Mouse (Mus musculus) myocyte (in vitro differentiated cells): Measurements from ENCODE around the gene Anxa11. TPM values are rescaled to one million over a fixed set of nuclear protein-coding genes. Genes with fewer than 3 reads are reported as not detected.

Source experiments
- H3K27me3 ChIP-seq: one replicate; pipeline ENCODE4 v1.6.1; 2011; ENCODE audit not compliant: control insufficient read depth, insufficient read depth, insufficient read length
- H3K36me3 ChIP-seq: one replicate; pipeline ENCODE4 v1.6.1; 2011; ENCODE audit not compliant: control insufficient read depth, insufficient read depth
- H3K4me2 ChIP-seq: one replicate; pipeline ENCODE4 v1.6.1; 2011; ENCODE audit warnings: low read depth, control low read depth
- H3K4me3 ChIP-seq: one replicate; pipeline ENCODE4 v1.5.1; 2011; ENCODE audit warnings: mild to moderate bottlenecking, control low read depth, moderate library complexity
- H3K79me2 ChIP-seq: one replicate; pipeline ENCODE4 v1.6.1; 2011; ENCODE audit not compliant: control insufficient read depth, insufficient read depth
- H3ac ChIP-seq: one replicate; pipeline ENCODE4 v1.6.1; 2011; ENCODE audit not compliant: control insufficient read depth, insufficient read length
- CEBPB ChIP-seq: IDR thresholded peaks from 2 replicates; pipeline ENCODE4 v1.6.1; 2011; ENCODE audit warnings: mild to moderate bottlenecking, moderate library complexity; ENCODE audit not compliant: poor library complexity, insufficient read depth, severe bottlenecking
- E2F4 ChIP-seq: IDR thresholded peaks from one replicate; pipeline ENCODE4 v1.6.1; 2011; ENCODE audit warnings: mild to moderate bottlenecking, control low read depth, moderate library complexity; ENCODE audit not compliant: insufficient read depth
- MAX ChIP-seq: IDR thresholded peaks from one replicate; pipeline ENCODE4 v1.6.1; 2011; ENCODE audit warnings: low read depth, mild to moderate bottlenecking, control low read depth
- MYOD1 ChIP-seq, 3 experiments: IDR thresholded peaks; one replicate each; pipeline ENCODE4 v1.6.1; 2011; ENCODE audit warnings: control low read depth in 2 of 3, low read depth in 2 of 3, mild to moderate bottlenecking in 2 of 3, moderate library complexity in 1 of 3; ENCODE audit not compliant: insufficient read length in 2 of 3, control insufficient read depth in 1 of 3
- MYOG ChIP-seq, 3 experiments: IDR thresholded peaks; one replicate each; pipeline ENCODE4 v1.6.1; 2011; ENCODE audit warnings: control low read depth in 2 of 3, low read depth in 2 of 3, mild to moderate bottlenecking in 2 of 3; ENCODE audit not compliant: insufficient read length in 2 of 3, control insufficient read depth in 1 of 3, insufficient read depth in 1 of 3
- POLR2A ChIP-seq: IDR thresholded peaks from one replicate; pipeline ENCODE4 v1.6.1; 2011; ENCODE audit warnings: low read depth, mild to moderate bottlenecking, control low read depth, moderate library complexity; ENCODE audit not compliant: insufficient read length
- POLR2AphosphoS2 ChIP-seq: IDR thresholded peaks from one replicate; pipeline ENCODE4 v1.6.1; 2011; ENCODE audit warnings: low read depth, control low read depth; ENCODE audit not compliant: insufficient read length
- REST ChIP-seq: IDR thresholded peaks from one replicate; pipeline ENCODE4 v1.6.1; 2011; ENCODE audit warnings: mild to moderate bottlenecking, control low read depth, moderate library complexity; ENCODE audit not compliant: insufficient read depth, insufficient read length
- SRF ChIP-seq: IDR thresholded peaks from one replicate; pipeline ENCODE4 v1.6.1; 2011; ENCODE audit warnings: low read depth; ENCODE audit not compliant: control insufficient read depth, insufficient read length
- TCF12 ChIP-seq: IDR thresholded peaks from one replicate; pipeline ENCODE4 v1.6.1; 2011; ENCODE audit warnings: mild to moderate bottlenecking, control low read depth; ENCODE audit not compliant: poor library complexity, insufficient read depth, severe bottlenecking
- TCF3 ChIP-seq: IDR thresholded peaks from one replicate; pipeline ENCODE4 v1.6.1; 2011; ENCODE audit warnings: low read depth, control low read depth; ENCODE audit not compliant: insufficient read length
- USF1 ChIP-seq: IDR thresholded peaks from one replicate; pipeline ENCODE4 v1.6.1; 2011; ENCODE audit warnings: low read depth, mild to moderate bottlenecking, control low read depth, moderate library complexity
- polyA plus RNA-seq: library from polyadenylated mRNA; unstranded; fragments of >200 nt; fragmentation: generic; extraction: Trizol; gene quantifications from one replicate; pipeline ENCODE4 v1.2.1, GENCODE M21; 2012; ENCODE audit warnings: missing spikeins

The Anxa11 gene
- polyA plus RNA-seq, 1 experiment: 140 TPM

DNA sequence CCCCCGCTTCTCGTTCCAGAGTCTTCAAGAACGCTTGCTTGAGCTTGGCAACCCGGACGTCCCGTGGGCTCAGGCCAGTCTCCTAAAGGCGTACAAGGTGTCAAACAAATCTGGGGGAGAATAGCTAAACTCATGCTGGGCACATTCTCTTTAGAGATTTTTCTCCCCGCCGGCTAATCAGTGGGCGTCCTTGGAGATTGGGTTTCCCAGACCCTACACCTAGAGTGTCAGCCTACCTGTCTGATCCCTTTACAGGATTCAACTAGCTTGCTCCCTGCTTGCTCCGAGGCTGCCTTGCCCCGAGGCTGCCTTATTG is 690 bp downstream of the Anxa11 start:
- H3K27me3 ChIP-seq: no peaks in the 10 kb centered on the region
- TF ChIP-seq POLR2A (no peak), MAX (no peak), SRF (no peak), MYOG (IDR thresholded peaks at IDR 0.05; ENCODE audit: control insufficient read depth in 1 of 3, insufficient read depth in 1 of 3, insufficient read length in 2 of 3, low read depth in 2 of 3) (no peak), TCF12 (no peak), MYOD1 (IDR thresholded peaks at IDR 0.05; ENCODE audit: control insufficient read depth in 1 of 3, insufficient read length in 2 of 3, low read depth in 2 of 3) (no peak), E2F4 (no peak), REST (no peak), TCF3 (no peak), USF1 (no peak), POLR2AphosphoS2 (no peak), CEBPB (no peak)
- peak overlapping the region; percentile 74 for H3K4me2 ChIP-seq
- peak overlapping the region; percentile 36 for H3ac ChIP-seq
- H3K36me3 ChIP-seq: no peaks in the 10 kb centered on the region
- peaks cover 46% of the 10 kb centered on the region for H3K79me2 ChIP-seq
- H3K4me3 ChIP-seq: peak overlapping the region; percentile 86

DNA sequence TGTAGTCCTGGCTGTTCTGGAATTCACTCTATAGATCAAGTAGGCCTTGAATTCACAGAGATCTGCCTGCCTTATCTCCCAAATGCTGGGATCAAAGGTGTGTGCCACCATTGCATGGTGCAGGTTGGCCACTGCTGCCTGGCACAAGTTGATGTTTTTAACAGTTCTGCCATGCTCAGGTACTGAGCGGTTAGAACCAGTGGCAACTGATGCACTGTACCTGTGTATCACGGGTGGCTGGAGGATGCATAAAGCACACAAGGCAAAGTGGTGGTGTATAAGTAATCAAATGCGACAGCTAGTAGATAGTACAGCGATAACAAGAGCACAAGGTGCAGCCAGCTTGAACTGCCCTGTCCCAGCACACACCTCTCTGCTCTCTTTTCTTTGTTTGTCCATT is 2.4 kb downstream of the Anxa11 start:
- no peaks in the 10 kb centered on the region for H3K36me3 ChIP-seq
- H3K4me3 ChIP-seq: peak overlapping the region; percentile 86
- no peaks in the 10 kb centered on the region for H3K27me3 ChIP-seq
- no peak overlapping the region for H3ac ChIP-seq
- TF ChIP-seq TCF12 (no peak), MYOD1 (IDR thresholded peaks at IDR 0.05; ENCODE audit: control insufficient read depth in 1 of 3, insufficient read length in 2 of 3, low read depth in 2 of 3) (no peak), REST (no peak), SRF (no peak), POLR2A (no peak), MYOG (IDR thresholded peaks at IDR 0.05; ENCODE audit: control insufficient read depth in 1 of 3, insufficient read depth in 1 of 3, insufficient read length in 2 of 3, low read depth in 2 of 3) (no peak), TCF3 (no peak), POLR2AphosphoS2 (no peak), USF1 (no peak), CEBPB (no peak), MAX (no peak), E2F4 (no peak)
- H3K79me2 ChIP-seq: peaks cover 62% of the 10 kb centered on the region
- H3K4me2 ChIP-seq: peak overlapping the region; percentile 74

DNA sequence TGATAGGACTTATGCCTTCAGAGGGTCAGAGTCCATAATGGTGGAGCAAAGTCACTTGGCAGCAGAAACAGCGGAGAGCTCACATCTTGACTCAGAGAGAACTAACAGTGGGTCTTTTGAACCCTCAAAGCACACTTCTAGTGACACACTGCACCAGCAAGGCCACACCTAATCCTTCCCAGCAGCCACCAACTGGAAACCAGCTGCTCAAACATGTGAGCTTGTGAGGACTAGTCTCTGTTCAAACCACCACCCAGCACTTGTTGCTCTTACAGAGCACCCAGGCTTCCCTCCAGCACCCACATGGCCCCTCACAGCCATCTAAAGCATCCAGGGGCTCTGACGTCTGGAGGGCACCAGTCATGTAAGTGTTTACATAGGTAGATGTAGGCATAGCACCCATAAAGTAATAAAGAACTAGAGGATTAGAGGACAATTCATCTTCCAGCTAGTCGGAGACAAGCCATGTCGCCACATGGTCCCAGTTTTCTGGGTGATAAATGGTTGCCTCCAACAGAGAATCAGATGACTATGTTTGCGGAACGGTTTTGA is 4.0 kb downstream of the Anxa11 start:
- H3K4me2 ChIP-seq: peak overlapping the region; percentile 49

DNA sequence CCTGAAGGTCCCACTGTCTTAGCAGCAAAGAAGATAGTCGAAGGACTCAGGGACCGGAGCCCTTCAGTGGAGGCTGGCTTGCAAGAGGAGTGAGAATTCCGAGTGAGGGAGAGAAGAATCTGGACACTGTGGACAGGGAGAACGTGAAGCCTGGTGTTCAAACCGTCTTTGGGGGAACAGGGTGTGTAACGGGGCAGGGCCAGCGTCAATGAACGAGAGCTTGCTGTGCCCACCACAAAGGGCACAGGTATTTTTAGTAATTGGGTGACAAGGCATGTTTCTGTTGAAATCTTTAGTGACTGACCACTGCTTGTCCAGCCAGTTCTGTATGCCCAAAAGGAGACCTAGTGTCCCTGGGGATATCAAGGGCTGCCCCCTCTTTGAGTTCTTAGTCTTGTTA is 4.6 kb downstream of the Anxa11 start:
- no peak overlapping the region for H3K4me3 ChIP-seq
- no peaks in the 10 kb centered on the region for H3K36me3 ChIP-seq
- no peak overlapping the region for H3ac ChIP-seq
- no peak for TF ChIP-seq TCF3
- no peak for TF ChIP-seq MYOD1 (IDR thresholded peaks at IDR 0.05; ENCODE audit: control insufficient read depth in 1 of 3, insufficient read length in 2 of 3, low read depth in 2 of 3)
- TF ChIP-seq MYOG (IDR thresholded peaks at IDR 0.05; ENCODE audit: control insufficient read depth in 1 of 3, insufficient read depth in 1 of 3, insufficient read length in 2 of 3, low read depth in 2 of 3): no peak
- no peak for TF ChIP-seq MAX
- no peak for TF ChIP-seq SRF
- no peak for TF ChIP-seq TCF12
- no peak for TF ChIP-seq REST
- TF ChIP-seq USF1: no peak
- no peak for TF ChIP-seq POLR2AphosphoS2
- no peak for TF ChIP-seq CEBPB
- no peak for TF ChIP-seq POLR2A
- no peak for TF ChIP-seq E2F4
- H3K4me2 ChIP-seq: peak overlapping the region; percentile 57
- H3K79me2 ChIP-seq: peaks cover 77% of the 10 kb centered on the region
- H3K27me3 ChIP-seq: no peaks in the 10 kb centered on the region

More for the DNA sequence above, 4.0 kb downstream of the Anxa11 start:
- H3K79me2 ChIP-seq: peaks cover 74% of the 10 kb centered on the region
- H3K27me3 ChIP-seq: no peaks in the 10 kb centered on the region
- no peak overlapping the region for H3ac ChIP-seq
- TF ChIP-seq TCF12 (peak; percentile 60), REST (no peak), MYOD1 (IDR thresholded peaks at IDR 0.05; ENCODE audit: control insufficient read depth in 1 of 3, insufficient read length in 2 of 3, low read depth in 2 of 3) (peak; percentile 25 to 79 (median 74)), MYOG (IDR thresholded peaks at IDR 0.05; ENCODE audit: control insufficient read depth in 1 of 3, insufficient read depth in 1 of 3, insufficient read length in 2 of 3, low read depth in 2 of 3) (peak in 2 of 3 experiments; percentile 17 to 90), TCF3 (peak; percentile 6), POLR2A (peak; percentile 20)
- H3K4me3 ChIP-seq: no peak overlapping the region
- no peaks in the 10 kb centered on the region for H3K36me3 ChIP-seq

DNA sequence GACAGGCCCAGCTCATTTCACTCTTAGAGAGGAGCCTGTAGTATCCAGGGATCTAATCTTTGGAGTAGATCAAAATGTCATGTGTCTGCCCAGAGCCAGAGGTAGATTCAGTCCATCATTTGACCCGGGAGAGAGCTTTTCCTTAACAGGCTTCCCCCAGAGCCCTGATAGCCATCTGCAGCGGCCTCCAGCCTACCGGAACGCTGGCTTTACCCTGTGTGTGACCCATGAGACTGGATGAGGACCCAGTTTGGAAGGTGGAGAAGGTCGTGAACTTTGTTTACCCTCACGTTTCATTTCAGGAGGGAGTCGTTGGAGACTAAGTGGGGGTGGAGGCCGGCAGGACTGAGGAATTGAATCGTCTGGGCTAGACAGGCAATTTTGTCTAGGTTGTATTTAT is 5.7 kb downstream of the Anxa11 start:
- no peak overlapping the region for H3K4me3 ChIP-seq
- TF ChIP-seq MAX (no peak), MYOG (IDR thresholded peaks at IDR 0.05; ENCODE audit: control insufficient read depth in 1 of 3, insufficient read depth in 1 of 3, insufficient read length in 2 of 3, low read depth in 2 of 3) (no peak), MYOD1 (IDR thresholded peaks at IDR 0.05; ENCODE audit: control insufficient read depth in 1 of 3, insufficient read length in 2 of 3, low read depth in 2 of 3) (no peak), E2F4 (no peak), POLR2A (no peak), SRF (no peak), USF1 (no peak), TCF12 (no peak), REST (no peak), TCF3 (no peak), POLR2AphosphoS2 (no peak), CEBPB (no peak)
- peak overlapping the region; percentile 14 for H3K4me2 ChIP-seq

More for the DNA sequence above, 5.7 kb downstream of the Anxa11 start:
- H3K36me3 ChIP-seq: no peaks in the 10 kb centered on the region
- peaks cover 74% of the 10 kb centered on the region for H3K79me2 ChIP-seq
- H3K27me3 ChIP-seq: no peaks in the 10 kb centered on the region
- no peak overlapping the region for H3ac ChIP-seq
